Mouse (Mus musculus): Measurements from ENCODE around the gene Pde7b. TPM values are rescaled to one million over a fixed set of nuclear protein-coding genes. Genes with fewer than 3 reads are reported as not detected.

Pde7b gene
- polyA plus RNA-seq, 1 experiment, result 17.7 TPM

GRCm38 (mm10) chr10:20750642-20751251 is 25.9 kb upstream of the Pde7b start:
- 90% methylated on average over 5 of the region's 5 CpGs for WGBS

DNA sequence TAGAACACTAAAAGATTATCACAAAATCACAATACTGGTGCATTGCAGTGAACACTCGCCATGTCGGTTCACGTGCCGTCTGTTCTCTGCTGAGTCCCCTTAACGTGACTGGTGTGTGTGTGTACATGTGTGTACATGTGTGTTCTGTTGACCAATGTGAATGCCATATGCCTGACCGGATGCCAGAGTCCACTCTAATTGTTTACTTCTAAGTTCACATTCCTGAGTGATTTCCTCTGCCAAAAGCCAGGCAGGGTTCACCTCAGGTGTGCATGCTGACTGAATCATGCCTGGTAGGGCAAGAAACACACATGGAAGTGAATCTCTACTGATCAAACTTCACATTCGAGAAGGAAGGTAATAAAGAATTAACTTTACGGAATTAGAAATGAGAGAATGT is 24.1 kb upstream of the Pde7b start:
- TF ChIP-seq CTCF (IDR thresholded peaks at IDR 0.05; ENCODE audit: insufficient read depth, low read length), result no peak
- TF ChIP-seq POLR2A (IDR thresholded peaks at IDR 0.05; ENCODE audit: borderline replicate concordance, extremely low read depth, low read depth, low read length), result no peak
- no peak for DNase-seq

More at GRCm38 (mm10) chr10:20750642-20751251, 25.9 kb upstream of the Pde7b start:
- TF ChIP-seq POLR2A (IDR thresholded peaks at IDR 0.05; ENCODE audit: borderline replicate concordance, extremely low read depth, low read depth, low read length), result no peak
- Histone ChIP-seq H3K4me3 (replicated peaks; ENCODE audit: extremely low read depth, low read depth, low read length) (no peak overlapping the region), H3K4me1 (ENCODE audit: control insufficient read depth, insufficient read depth, low read length) (no peaks in the 10 kb centered on the region)
- no peak for DNase-seq

DNA sequence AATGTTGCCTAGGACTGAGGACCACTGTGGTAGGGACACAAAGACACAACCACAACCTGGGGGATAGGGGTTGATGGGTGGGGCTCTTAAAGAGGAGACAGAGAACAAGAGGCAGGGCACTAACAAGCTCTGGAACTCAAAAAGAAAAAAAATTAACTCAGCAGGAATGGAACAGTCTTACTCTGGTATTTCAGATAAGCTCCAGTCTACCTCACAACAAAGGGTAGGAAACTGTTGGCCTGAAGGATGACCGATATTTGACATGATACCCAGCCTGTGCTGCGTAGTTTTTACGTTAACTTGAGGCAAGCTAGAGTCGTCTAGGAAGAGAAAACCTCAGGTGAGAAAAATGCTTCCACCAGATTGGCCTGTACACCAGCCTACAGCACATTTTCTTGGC is 22.4 kb upstream of the Pde7b start:
- no peak for TF ChIP-seq CTCF (IDR thresholded peaks at IDR 0.05; ENCODE audit: insufficient read depth, low read length)
- TF ChIP-seq POLR2A (IDR thresholded peaks at IDR 0.05; ENCODE audit: borderline replicate concordance, extremely low read depth, low read depth, low read length), result no peak

More for the DNA sequence above, 24.1 kb upstream of the Pde7b start:
- 79% methylated on average over 8 of the region's 8 CpGs for WGBS
- Histone ChIP-seq H3K4me1 (ENCODE audit: control insufficient read depth, insufficient read depth, low read length) (no peaks in the 10 kb centered on the region), H3K4me3 (replicated peaks; ENCODE audit: extremely low read depth, low read depth, low read length) (no peak overlapping the region)

DNA sequence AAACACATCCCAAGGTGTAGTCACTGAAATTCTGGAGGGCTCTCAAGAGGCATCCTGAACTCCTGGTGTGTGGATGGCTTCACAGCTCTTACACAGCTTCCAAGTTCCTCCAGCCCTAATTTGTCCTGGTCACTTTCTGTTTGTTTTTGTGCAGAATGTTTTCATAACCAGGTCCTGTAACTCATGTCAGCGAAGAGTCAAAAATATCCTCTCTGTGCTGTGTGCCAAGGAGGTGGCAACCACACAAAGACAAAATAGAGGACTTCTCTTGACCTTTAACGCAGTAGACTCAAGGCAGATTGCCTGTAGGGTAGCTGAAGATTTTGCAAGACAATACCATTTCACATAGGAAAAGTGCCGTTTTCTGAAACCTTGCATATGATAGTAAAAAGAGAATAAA is 14.9 kb upstream of the Pde7b start:
- no peaks in the 10 kb centered on the region for H3K4me1 ChIP-seq (ENCODE audit: control insufficient read depth, insufficient read depth, low read length)
- 51% methylated on average over 3 of the region's 3 CpGs for WGBS
- DNase-seq, result no peak
- no peak for TF ChIP-seq POLR2A (IDR thresholded peaks at IDR 0.05; ENCODE audit: borderline replicate concordance, extremely low read depth, low read depth, low read length)
- no peak for TF ChIP-seq CTCF (IDR thresholded peaks at IDR 0.05; ENCODE audit: insufficient read depth, low read length)
- H3K4me3 ChIP-seq (replicated peaks; ENCODE audit: extremely low read depth, low read depth, low read length), result no peak overlapping the region

More for the DNA sequence above, 22.4 kb upstream of the Pde7b start:
- no peak overlapping the region for H3K4me3 ChIP-seq (replicated peaks; ENCODE audit: extremely low read depth, low read depth, low read length)
- no peaks in the 10 kb centered on the region for H3K4me1 ChIP-seq (ENCODE audit: control insufficient read depth, insufficient read depth, low read length)
- WGBS, result 89% methylated on average over 4 of the region's 4 CpGs
- no peak for DNase-seq

GRCm38 (mm10) chr10:20737146-20737545 is 12.3 kb upstream of the Pde7b start:
- no peak for TF ChIP-seq CTCF (IDR thresholded peaks at IDR 0.05; ENCODE audit: insufficient read depth, low read length)
- TF ChIP-seq POLR2A (IDR thresholded peaks at IDR 0.05; ENCODE audit: borderline replicate concordance, extremely low read depth, low read depth, low read length), result no peak
- Histone ChIP-seq H3K4me3 (replicated peaks; ENCODE audit: extremely low read depth, low read depth, low read length) (no peak overlapping the region), H3K4me1 (ENCODE audit: control insufficient read depth, insufficient read depth, low read length) (no peaks in the 10 kb centered on the region)
- 53% methylated on average over 4 of the region's 4 CpGs for WGBS
- no peak for DNase-seq

DNA sequence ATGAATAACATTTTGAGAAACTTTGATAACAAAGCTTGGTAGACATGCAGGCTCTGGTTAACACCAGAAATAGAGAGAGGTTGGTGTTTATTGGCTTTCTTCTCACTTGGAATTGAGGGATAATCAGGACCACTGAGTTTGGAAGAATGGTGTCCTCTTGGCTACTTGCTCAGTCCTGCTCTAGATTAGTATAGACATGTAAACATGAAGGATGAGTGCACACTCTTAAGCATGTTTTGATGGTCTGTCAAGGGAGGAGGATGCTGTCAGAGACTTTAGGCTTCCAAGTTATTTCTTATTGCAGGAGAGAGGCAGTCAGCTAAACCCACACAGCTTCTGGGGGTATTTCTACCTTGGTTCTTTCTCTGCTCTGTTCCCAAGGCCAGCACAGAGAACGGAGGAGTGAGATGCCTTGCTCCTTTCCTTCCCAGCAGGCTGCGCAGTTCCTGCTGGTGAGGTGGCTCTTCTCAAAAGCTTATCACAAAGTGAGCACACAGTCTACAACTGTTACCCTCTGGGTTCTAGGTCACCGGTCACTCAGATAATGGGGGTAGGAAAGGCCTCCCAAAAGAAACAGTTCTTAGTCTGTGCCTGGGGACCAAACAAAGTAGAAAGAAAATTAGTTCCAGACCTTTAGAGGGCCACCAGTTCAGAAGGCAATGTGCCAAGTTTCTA is 11.0 kb upstream of the Pde7b start:
- no peak for DNase-seq
- no peak overlapping the region for H3K4me3 ChIP-seq (replicated peaks; ENCODE audit: extremely low read depth, low read depth, low read length)
- no peaks in the 10 kb centered on the region for H3K4me1 ChIP-seq (ENCODE audit: control insufficient read depth, insufficient read depth, low read length)
- TF ChIP-seq POLR2A (IDR thresholded peaks at IDR 0.05; ENCODE audit: borderline replicate concordance, extremely low read depth, low read depth, low read length) (no peak), CTCF (IDR thresholded peaks at IDR 0.05; ENCODE audit: insufficient read depth, low read length) (no peak)
- 84% methylated on average over 3 of the region's 3 CpGs for WGBS

DNA sequence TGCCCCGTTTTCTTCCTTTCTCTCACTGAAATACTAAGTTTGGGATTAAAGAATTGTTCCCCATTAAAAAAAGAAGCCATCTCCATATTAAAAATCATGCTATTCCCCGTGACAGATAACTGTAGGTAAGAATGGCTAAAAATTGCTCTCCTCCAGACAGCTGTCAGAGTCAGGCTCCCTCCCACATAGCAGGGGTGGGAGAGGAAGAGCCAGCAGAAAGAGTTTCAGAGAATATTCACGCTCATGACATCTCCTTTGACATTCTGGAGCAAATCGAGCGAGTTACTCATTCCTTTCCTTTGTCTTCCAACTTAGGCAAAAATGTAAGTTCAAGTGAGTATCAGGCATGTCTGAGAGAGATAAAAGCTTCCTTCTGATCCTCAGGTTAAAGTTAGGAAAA is 8.7 kb upstream of the Pde7b start:
- Histone ChIP-seq H3K4me3 (replicated peaks; ENCODE audit: extremely low read depth, low read depth, low read length) (no peak overlapping the region), H3K4me1 (ENCODE audit: control insufficient read depth, insufficient read depth, low read length) (no peaks in the 10 kb centered on the region)
- no peak for DNase-seq
- no peak for TF ChIP-seq POLR2A (IDR thresholded peaks at IDR 0.05; ENCODE audit: borderline replicate concordance, extremely low read depth, low read depth, low read length)
- TF ChIP-seq CTCF (IDR thresholded peaks at IDR 0.05; ENCODE audit: insufficient read depth, low read length), result no peak
- WGBS, result 76% methylated on average over 5 of the region's 5 CpGs

DNA sequence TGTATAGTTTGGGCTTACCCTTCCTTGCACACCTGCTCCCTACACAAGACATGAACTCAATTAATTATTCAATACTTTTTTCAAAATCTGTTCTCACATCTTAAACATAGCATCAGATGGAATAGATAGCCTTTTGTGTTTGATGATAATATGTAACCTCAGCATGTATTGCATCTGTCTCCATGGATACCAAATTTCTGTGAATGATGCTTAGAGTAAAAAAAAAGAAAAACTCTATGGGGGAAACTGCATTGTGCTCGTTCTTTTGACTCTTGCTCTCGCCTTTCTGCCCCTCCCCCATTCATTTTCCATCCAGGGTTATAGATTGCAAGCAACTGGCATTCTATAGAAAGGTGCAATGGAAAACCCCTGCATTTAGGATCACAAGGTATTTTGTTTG is 7.3 kb upstream of the Pde7b start:
- DNase-seq, result no peak
- no peak overlapping the region for H3K4me3 ChIP-seq (replicated peaks; ENCODE audit: extremely low read depth, low read depth, low read length)
- TF ChIP-seq CTCF (IDR thresholded peaks at IDR 0.05; ENCODE audit: insufficient read depth, low read length) (no peak), POLR2A (IDR thresholded peaks at IDR 0.05; ENCODE audit: borderline replicate concordance, extremely low read depth, low read depth, low read length) (no peak)
- WGBS, result 66% methylated on average over 2 of the region's 2 CpGs
- H3K4me1 ChIP-seq (ENCODE audit: control insufficient read depth, insufficient read depth, low read length), result no peaks in the 10 kb centered on the region

- 79% methylated on average over 1 of the region's 1 CpGs for WGBS
- no peak overlapping the region for H3K4me3 ChIP-seq (replicated peaks; ENCODE audit: extremely low read depth, low read depth, low read length)
- no peak for DNase-seq
- no peaks in the 10 kb centered on the region for H3K4me1 ChIP-seq (ENCODE audit: control insufficient read depth, insufficient read depth, low read length)
- no peak for TF ChIP-seq CTCF (IDR thresholded peaks at IDR 0.05; ENCODE audit: insufficient read depth, low read length)
- no peak for TF ChIP-seq POLR2A (IDR thresholded peaks at IDR 0.05; ENCODE audit: borderline replicate concordance, extremely low read depth, low read depth, low read length)
These were observed 5.2 kb upstream of the Pde7b start for GRCm38 (mm10) chr10:20730034-20730433.

GRCm38 (mm10) chr10:20725384-20725983 is 606 bp upstream of the Pde7b start:
- 61% methylated on average over 8 of the region's 8 CpGs for WGBS
- TF ChIP-seq CTCF (IDR thresholded peaks at IDR 0.05; ENCODE audit: insufficient read depth, low read length) (no peak), POLR2A (IDR thresholded peaks at IDR 0.05; ENCODE audit: borderline replicate concordance, extremely low read depth, low read depth, low read length) (no peak)
- Histone ChIP-seq H3K4me3 (replicated peaks; ENCODE audit: extremely low read depth, low read depth, low read length) (no peak overlapping the region), H3K4me1 (ENCODE audit: control insufficient read depth, insufficient read depth, low read length) (peaks cover 9% of the 10 kb centered on the region; the same call in 1 of the 2 replicates)
- no peak for DNase-seq

All from lung, adult 2 months (tissue).